Mouse (Mus musculus): ENCODE results near the gene Top3b. TPM values are rescaled to one million over a fixed set of nuclear protein-coding genes. Genes with fewer than 3 reads are reported as not detected.
A peak's percentile ranks its signal among the peaks of the same experiment; 100 is the strongest.
"Not testable (repeated sequence)": the region's sequence is repeated elsewhere in the genome, so short reads cannot be mapped to it uniquely, and the experiment has no call there.

The Top3b gene
- polyA plus RNA-seq, 1 experiment from 2014 or later: 67.5 TPM

- ATAC-seq (ENCODE audit: low FRiP score, low TSS enrichment) (peak; percentile 85), DNase-seq (peak; percentile 89)
- 29% methylated on average over 13 of the region's 13 CpGs for WGBS
- H3K36me3 ChIP-seq (ENCODE audit: control insufficient read depth, insufficient read depth, low read length): peaks cover 87% of the 10 kb centered on the region
- H3K9me3 ChIP-seq (ENCODE audit: control insufficient read depth, low read length): no peaks in the 10 kb centered on the region
- no peaks in the 10 kb centered on the region; the same call in 1 of the 2 replicates for H3K4me1 ChIP-seq (ENCODE audit: control insufficient read depth, insufficient read depth, low read length)
- peak overlapping the region; percentile 75 for H3K27ac ChIP-seq (replicated peaks; ENCODE audit: low read depth, low read length)
- H3K4me3 ChIP-seq (replicated peaks; ENCODE audit: low read depth, low read length): no peak overlapping the region
- no peaks in the 10 kb centered on the region for H3K27me3 ChIP-seq (ENCODE audit: control insufficient read depth, insufficient read depth, low read length)
- H3K9ac ChIP-seq (replicated peaks; ENCODE audit: low read length): no peak overlapping the region
- no peak overlapping the region for H3K4me2 ChIP-seq (ENCODE audit: low read length)
These were observed 41.4 kb downstream of the Top3b start for GRCm38 (mm10) chr16:16911641-16912597.

- H3K4me2 ChIP-seq (ENCODE audit: low read length): no peak overlapping the region
- no peaks in the 10 kb centered on the region; the same call in 1 of the 2 replicates for H3K4me1 ChIP-seq (ENCODE audit: control insufficient read depth, insufficient read depth, low read length)
- DNase-seq: no peak
- peaks cover 87% of the 10 kb centered on the region for H3K36me3 ChIP-seq (ENCODE audit: control insufficient read depth, insufficient read depth, low read length)
- no peaks in the 10 kb centered on the region for H3K27me3 ChIP-seq (ENCODE audit: control insufficient read depth, insufficient read depth, low read length)
- no peak overlapping the region for H3K4me3 ChIP-seq (replicated peaks; ENCODE audit: low read depth, low read length)
- H3K9me3 ChIP-seq (ENCODE audit: control insufficient read depth, low read length): no peaks in the 10 kb centered on the region
- no peak overlapping the region for H3K27ac ChIP-seq (replicated peaks; ENCODE audit: low read depth, low read length)
- no peak overlapping the region for H3K9ac ChIP-seq (replicated peaks; ENCODE audit: low read length)
- no peak for ATAC-seq (ENCODE audit: low FRiP score, low TSS enrichment)
- 77% methylated on average over 1 of the region's 1 CpGs for WGBS
These were observed 42.9 kb downstream of the Top3b start for GRCm38 (mm10) chr16:16913440-16913839.

GRCm38 (mm10) chr16:16918441-16919117, 48.0 kb downstream of the Top3b start:
- ATAC-seq (ENCODE audit: low FRiP score, low TSS enrichment) (no peak), DNase-seq (no peak)
- H3K27me3 ChIP-seq (ENCODE audit: control insufficient read depth, insufficient read depth, low read length): no peaks in the 10 kb centered on the region
- no peak overlapping the region for H3K4me2 ChIP-seq (ENCODE audit: low read length)
- no peak overlapping the region for H3K27ac ChIP-seq (replicated peaks; ENCODE audit: low read depth, low read length)
- H3K4me3 ChIP-seq (replicated peaks; ENCODE audit: low read depth, low read length): no peak overlapping the region
- no peaks in the 10 kb centered on the region for H3K9me3 ChIP-seq (ENCODE audit: control insufficient read depth, low read length)
- no peaks in the 10 kb centered on the region for H3K4me1 ChIP-seq (ENCODE audit: control insufficient read depth, insufficient read depth, low read length)
- WGBS: 92% methylated on average over 7 of the region's 7 CpGs
- H3K36me3 ChIP-seq (ENCODE audit: control insufficient read depth, insufficient read depth, low read length): peaks cover 94% of the 10 kb centered on the region
- H3K9ac ChIP-seq (replicated peaks; ENCODE audit: low read length): no peak overlapping the region

GRCm38 (mm10) chr16:16921021-16921435, 50.5 kb downstream of the Top3b start:
- Histone ChIP-seq H3K9me3 (ENCODE audit: control insufficient read depth, low read length) (no peaks in the 10 kb centered on the region), H3K4me1 (ENCODE audit: control insufficient read depth, insufficient read depth, low read length) (no peaks in the 10 kb centered on the region), H3K4me2 (ENCODE audit: low read length) (no peak overlapping the region), H3K27ac (replicated peaks; ENCODE audit: low read depth, low read length) (no peak overlapping the region), H3K36me3 (ENCODE audit: control insufficient read depth, insufficient read depth, low read length) (peaks cover 81% of the 10 kb centered on the region), H3K4me3 (replicated peaks; ENCODE audit: low read depth, low read length) (no peak overlapping the region), H3K27me3 (ENCODE audit: control insufficient read depth, insufficient read depth, low read length) (no peaks in the 10 kb centered on the region), H3K9ac (replicated peaks; ENCODE audit: low read length) (no peak overlapping the region)
- DNase-seq: peak; percentile 21
- ATAC-seq (ENCODE audit: low FRiP score, low TSS enrichment): no peak
- WGBS: 82% methylated on average over 3 of the region's 3 CpGs

GRCm38 (mm10) chr16:16924481-16924880, 53.9 kb downstream of the Top3b start:
- no peaks in the 10 kb centered on the region for H3K4me1 ChIP-seq (ENCODE audit: control insufficient read depth, insufficient read depth, low read length)
- H3K27me3 ChIP-seq (ENCODE audit: control insufficient read depth, insufficient read depth, low read length): no peaks in the 10 kb centered on the region
- ATAC-seq (ENCODE audit: low FRiP score, low TSS enrichment): no peak
- no peak overlapping the region for H3K4me2 ChIP-seq (ENCODE audit: low read length)
- peaks cover 58% of the 10 kb centered on the region for H3K36me3 ChIP-seq (ENCODE audit: control insufficient read depth, insufficient read depth, low read length)
- H3K27ac ChIP-seq (replicated peaks; ENCODE audit: low read depth, low read length): no peak overlapping the region
- H3K9ac ChIP-seq (replicated peaks; ENCODE audit: low read length): no peak overlapping the region
- no peaks in the 10 kb centered on the region for H3K9me3 ChIP-seq (ENCODE audit: control insufficient read depth, low read length)
- 93% methylated on average over 3 of the region's 3 CpGs for WGBS
- DNase-seq: no peak
- no peak overlapping the region for H3K4me3 ChIP-seq (replicated peaks; ENCODE audit: low read depth, low read length)

GRCm38 (mm10) chr16:16926536-16926935, 56.0 kb downstream of the Top3b start:
- H3K4me1 ChIP-seq (ENCODE audit: control insufficient read depth, insufficient read depth, low read length): no peaks in the 10 kb centered on the region

GRCm38 (mm10) chr16:16928908-16929307, 58.4 kb downstream of the Top3b start:
- not testable (repeated sequence) for H3K4me3 ChIP-seq (replicated peaks; ENCODE audit: low read depth, low read length); H3K4me2 ChIP-seq (ENCODE audit: low read length); H3K9ac ChIP-seq (replicated peaks; ENCODE audit: low read length); H3K27me3 ChIP-seq (ENCODE audit: control insufficient read depth, insufficient read depth, low read length); H3K9me3 ChIP-seq (ENCODE audit: control insufficient read depth, low read length); H3K4me1 ChIP-seq (ENCODE audit: control insufficient read depth, insufficient read depth, low read length); H3K27ac ChIP-seq (replicated peaks; ENCODE audit: low read depth, low read length)
- DNase-seq (peak; percentile 72), ATAC-seq (ENCODE audit: low FRiP score, low TSS enrichment) (peak; percentile 26; the same call in 1 of the 2 replicates)
- H3K36me3 ChIP-seq (ENCODE audit: control insufficient read depth, insufficient read depth, low read length): peaks cover 15% of the 10 kb centered on the region
- WGBS: 56% methylated on average over 3 of the region's 3 CpGs

More at GRCm38 (mm10) chr16:16926536-16926935, 56.0 kb downstream of the Top3b start:
- ATAC-seq (ENCODE audit: low FRiP score, low TSS enrichment): no peak
- Histone ChIP-seq H3K4me2 (ENCODE audit: low read length) (no peak overlapping the region), H3K4me3 (replicated peaks; ENCODE audit: low read depth, low read length) (no peak overlapping the region), H3K27me3 (ENCODE audit: control insufficient read depth, insufficient read depth, low read length) (no peaks in the 10 kb centered on the region), H3K9ac (replicated peaks; ENCODE audit: low read length) (no peak overlapping the region), H3K9me3 (ENCODE audit: control insufficient read depth, low read length) (no peaks in the 10 kb centered on the region), H3K36me3 (ENCODE audit: control insufficient read depth, insufficient read depth, low read length) (peaks cover 38% of the 10 kb centered on the region), H3K27ac (replicated peaks; ENCODE audit: low read depth, low read length) (no peak overlapping the region)
- 14% methylated on average over 5 of the region's 5 CpGs for WGBS
- DNase-seq: no peak

- Histone ChIP-seq H3K4me2 (ENCODE audit: low read length) (no peak overlapping the region), H3K9me3 (ENCODE audit: control insufficient read depth, low read length) (no peaks in the 10 kb centered on the region), H3K4me3 (replicated peaks; ENCODE audit: low read depth, low read length) (no peak overlapping the region), H3K4me1 (ENCODE audit: control insufficient read depth, insufficient read depth, low read length) (no peaks in the 10 kb centered on the region), H3K36me3 (ENCODE audit: control insufficient read depth, insufficient read depth, low read length) (peaks cover 7% of the 10 kb centered on the region), H3K27ac (replicated peaks; ENCODE audit: low read depth, low read length) (no peak overlapping the region), H3K27me3 (ENCODE audit: control insufficient read depth, insufficient read depth, low read length) (no peaks in the 10 kb centered on the region), H3K9ac (replicated peaks; ENCODE audit: low read length) (no peak overlapping the region)
- 87% methylated on average over 3 of the region's 3 CpGs for WGBS
- ATAC-seq (ENCODE audit: low FRiP score, low TSS enrichment) (no peak), DNase-seq (no peak)
These were observed 59.8 kb downstream of the Top3b start for GRCm38 (mm10) chr16:16930326-16930725.
